Mouse (Mus musculus) hindbrain, embryonic 10.5 days (tissue): ENCODE measurements at regions not wholly inside any gene's neighbourhood (a gene's known extent, or its start where the extent isn't known, plus 50 kb on each side); places are given as distances from the start of the nearest gene placed in this dataset.
"Not testable (repeated sequence)": the region's sequence is repeated elsewhere in the genome, so short reads cannot be mapped to it uniquely, and the experiment has no call there.

Experiments
- DNase-seq: peaks from one replicate; pipeline ENCODE4 v3.0.0-alpha.2; 2017; ENCODE audit warnings: low spot score
- H3K27ac ChIP-seq: fragments of 300-500 bp; sonication (generic); 2 replicates; pipeline ENCODE4 v1.5.1; 2016; ENCODE audit warnings: mild to moderate bottlenecking, moderate library complexity
- H3K27me3 ChIP-seq: fragments of 300-500 bp; sonication (generic); 2 replicates; pipeline ENCODE4 v1.6.1; 2016; ENCODE audit warnings: mild to moderate bottlenecking; ENCODE audit not compliant: poor library complexity, insufficient read depth, severe bottlenecking
- H3K36me3 ChIP-seq: fragments of 300-500 bp; sonication (generic); 2 replicates; pipeline ENCODE4 v1.6.1; 2016; ENCODE audit warnings: mild to moderate bottlenecking, moderate library complexity
- H3K4me1 ChIP-seq: fragments of 300-500 bp; sonication (generic); replicated peaks from 2 replicates; pipeline ENCODE4 v1.6.1; 2016; ENCODE audit warnings: mild to moderate bottlenecking
- H3K4me3 ChIP-seq: fragments of 300-500 bp; sonication (generic); 2 replicates; pipeline ENCODE4 v1.5.1; 2016; ENCODE audit warnings: mild to moderate bottlenecking, moderate library complexity
- H3K9me3 ChIP-seq: fragments of 300-500 bp; sonication (generic); 2 replicates; pipeline ENCODE4 v1.6.1; 2016; ENCODE audit warnings: mild to moderate bottlenecking, moderate library complexity
- WGBS: fragments of 180-500 bp; shearing (Covaris S2); methylation state at CpG from one replicate; pipeline ENCODE4 v1.1.7; 2016; 5-methylcytosine and 5-hydroxymethylcytosine counted together

DNA sequence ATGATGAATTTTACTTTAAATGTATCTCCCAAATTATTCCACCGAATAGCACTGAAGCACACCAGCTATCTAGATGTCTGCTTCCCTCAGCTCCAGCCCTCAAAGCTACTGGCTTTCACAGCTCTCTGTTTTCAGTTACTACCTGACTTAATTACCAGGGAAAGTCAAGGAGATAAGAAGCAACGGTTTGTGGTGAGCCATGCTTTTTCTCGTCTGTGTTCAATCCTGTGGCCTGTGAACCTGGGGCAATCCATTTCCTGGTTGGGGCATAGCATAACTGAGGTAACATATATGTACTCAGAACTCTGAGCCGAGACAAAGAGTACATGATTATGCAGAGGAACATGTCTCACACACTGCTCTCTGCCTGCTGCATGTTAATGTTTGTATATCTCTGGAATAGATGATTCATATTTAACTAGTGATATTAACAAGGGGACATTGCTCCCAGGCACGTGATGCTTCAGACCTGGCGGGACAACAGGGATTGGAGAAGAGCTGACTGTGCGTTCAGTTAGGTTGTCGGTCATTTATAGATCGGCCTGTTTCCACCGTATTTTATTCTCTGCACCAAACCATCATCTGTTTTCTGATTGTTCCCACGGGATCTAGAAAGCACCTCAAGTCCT lies 453.3 kb downstream of the Dad1 start:
- no peaks in the 10 kb centered on the region for H3K27me3 ChIP-seq
- no peak for DNase-seq

DNA sequence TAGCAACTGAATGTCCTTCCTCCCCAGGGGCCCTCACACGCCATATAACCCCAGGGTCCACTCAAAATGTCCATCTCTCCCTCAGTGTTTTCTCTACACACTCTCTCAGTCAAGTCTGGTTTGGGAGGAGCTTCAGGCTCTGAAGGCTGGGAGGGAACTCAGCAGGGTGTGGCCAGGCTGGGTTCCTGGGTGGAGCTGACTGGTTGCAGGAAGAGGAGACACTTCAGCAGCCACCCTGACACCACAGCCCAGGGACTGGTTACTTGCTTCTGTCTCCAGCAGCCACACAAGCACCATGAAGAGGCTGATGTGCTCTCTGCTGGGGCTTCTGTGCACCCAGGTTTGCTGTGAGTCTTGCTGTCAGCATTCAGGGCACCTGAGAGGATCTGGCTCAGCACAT lies 458.7 kb downstream of the Dad1 start:
- 58% methylated on average over 1 of the region's 1 CpGs for WGBS
- H3K27ac ChIP-seq, H3K4me1 ChIP-seq, H3K9me3 ChIP-seq, H3K4me3 ChIP-seq, DNase-seq, H3K36me3 ChIP-seq, H3K27me3 ChIP-seq: not testable (repeated sequence)

More for the DNA sequence above, 453.3 kb downstream of the Dad1 start:
- no peak overlapping the region for H3K4me3 ChIP-seq
- no peaks in the 10 kb centered on the region for H3K9me3 ChIP-seq
- peaks cover 3% of the 10 kb centered on the region; the same call in 1 of the 2 replicates for H3K4me1 ChIP-seq
- H3K36me3 ChIP-seq, result no peaks in the 10 kb centered on the region
- 90% methylated on average over 11 of the region's 11 CpGs for WGBS
- no peak overlapping the region for H3K27ac ChIP-seq

DNA sequence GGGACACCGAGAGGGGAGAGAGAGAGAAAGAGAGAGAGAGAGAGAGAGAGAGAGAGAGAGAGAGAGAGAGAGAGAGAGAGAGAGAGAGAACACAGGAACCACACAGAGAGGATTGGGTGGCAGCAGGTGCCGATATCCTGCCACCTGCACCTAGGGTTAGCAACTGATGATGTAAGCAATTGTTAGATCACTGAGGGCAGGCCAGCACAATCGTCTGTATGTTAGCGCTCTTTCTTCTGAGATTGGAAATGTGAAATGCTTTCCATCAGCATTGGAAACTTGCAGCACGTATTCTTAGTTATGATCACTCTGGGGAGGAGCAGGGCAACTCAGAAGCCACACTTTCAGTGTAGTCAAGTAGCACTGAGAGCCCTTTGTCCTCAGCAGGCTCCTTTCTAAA lies 459.4 kb downstream of the Dad1 start:
- no peak overlapping the region for H3K27ac ChIP-seq
- 87% methylated on average over 5 of the region's 5 CpGs for WGBS
- H3K4me1 ChIP-seq, result peaks cover 8% of the 10 kb centered on the region; the same call in 1 of the 2 replicates
- H3K9me3 ChIP-seq, result no peaks in the 10 kb centered on the region
- H3K36me3 ChIP-seq, result no peaks in the 10 kb centered on the region
- H3K4me3 ChIP-seq, result no peak overlapping the region
- DNase-seq, result no peak
- H3K27me3 ChIP-seq, result no peaks in the 10 kb centered on the region

DNA sequence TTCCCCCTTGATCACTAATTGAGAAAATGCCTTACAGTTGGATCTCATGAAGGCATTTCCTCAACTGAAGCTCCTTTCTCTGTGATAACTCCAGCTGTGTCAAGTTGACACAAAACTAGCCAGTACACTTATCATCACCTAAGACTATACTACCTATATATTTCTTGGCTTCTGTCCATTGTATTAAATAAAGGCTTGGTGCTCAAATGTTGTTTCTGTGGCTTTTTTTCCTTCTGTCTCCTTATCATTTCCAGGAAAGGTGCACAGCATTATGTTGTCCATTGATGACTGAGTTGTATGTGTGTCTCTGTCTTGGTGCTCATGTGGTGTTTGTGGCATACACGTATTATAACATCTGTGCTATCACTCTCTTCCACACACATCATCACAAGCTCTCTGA lies 461.5 kb downstream of the Dad1 start:
- not testable (repeated sequence) for H3K4me1 ChIP-seq, H3K4me3 ChIP-seq, H3K27me3 ChIP-seq, H3K27ac ChIP-seq, H3K36me3 ChIP-seq, DNase-seq, H3K9me3 ChIP-seq
- 80% methylated on average over 1 of the region's 1 CpGs for WGBS

DNA sequence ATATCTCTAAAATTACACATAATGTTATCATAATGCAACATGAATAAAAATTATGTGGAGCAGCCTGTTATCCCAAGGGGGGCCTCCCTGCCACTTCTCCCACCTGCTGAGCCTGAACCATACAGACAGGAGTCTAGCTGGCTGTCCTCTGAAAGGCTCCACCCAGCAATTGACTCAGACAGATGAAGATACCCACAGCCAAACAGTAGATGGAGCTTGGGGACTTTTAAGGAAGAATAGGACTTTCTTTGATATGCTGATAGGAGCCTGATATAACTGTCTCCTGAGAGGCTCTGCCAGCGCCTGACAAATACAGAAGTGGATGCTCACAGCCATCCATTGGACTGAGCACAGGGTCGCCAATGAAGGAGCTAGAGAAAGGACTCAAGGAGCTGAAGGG lies 468.4 kb downstream of the Dad1 start:
- 79% methylated on average over 2 of the region's 2 CpGs for WGBS
- H3K4me1 ChIP-seq, H3K4me3 ChIP-seq, H3K36me3 ChIP-seq, H3K9me3 ChIP-seq, DNase-seq, H3K27ac ChIP-seq, H3K27me3 ChIP-seq: not testable (repeated sequence)

DNA sequence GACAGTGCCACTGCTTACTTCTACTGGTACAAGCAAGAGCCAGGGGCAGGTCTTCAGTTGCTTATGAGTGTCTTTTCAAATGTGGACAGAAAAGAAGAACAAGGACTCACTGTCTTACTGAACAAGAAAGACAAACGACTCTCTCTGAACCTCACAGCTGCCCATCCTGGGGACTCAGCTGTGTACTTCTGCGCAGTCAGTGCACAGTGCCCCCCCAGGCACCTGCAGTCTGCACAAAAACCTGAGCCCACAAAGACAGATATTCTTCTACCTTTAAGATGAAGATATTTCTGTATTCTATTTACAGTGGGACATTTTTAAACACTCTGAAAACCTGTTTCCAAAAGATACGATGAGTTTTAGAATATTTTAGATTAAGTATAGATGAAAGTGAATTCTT lies 476.5 kb downstream of the Dad1 start:
- H3K4me1 ChIP-seq, result no peaks in the 10 kb centered on the region
- DNase-seq, result no peak
- H3K27ac ChIP-seq, result no peak overlapping the region
- WGBS, result 79% methylated on average over 3 of the region's 3 CpGs
- H3K27me3 ChIP-seq, result no peaks in the 10 kb centered on the region
- H3K4me3 ChIP-seq, result no peak overlapping the region
- no peaks in the 10 kb centered on the region for H3K36me3 ChIP-seq
- H3K9me3 ChIP-seq, result no peaks in the 10 kb centered on the region

DNA sequence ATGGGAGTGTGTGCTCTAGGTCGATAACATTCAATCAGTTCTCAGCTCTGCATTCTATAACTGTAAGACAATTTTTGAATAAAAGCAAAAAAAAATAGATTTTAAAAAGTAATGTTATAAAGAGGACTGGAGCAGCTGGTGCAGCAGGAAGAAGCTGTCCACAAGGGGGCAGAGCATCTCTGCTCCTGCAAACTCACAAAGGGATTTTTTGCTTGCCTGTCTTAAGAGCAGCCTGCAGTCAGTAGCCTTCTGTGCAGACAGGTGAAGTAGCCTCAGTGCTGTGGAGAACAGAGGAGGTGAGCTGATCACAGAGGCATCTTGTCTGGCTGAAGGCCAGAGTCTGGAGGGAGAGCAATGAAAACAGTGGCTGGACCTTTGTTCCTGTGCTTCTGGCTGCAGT lies 477.2 kb downstream of the Dad1 start:
- WGBS, result 67% methylated on average over 1 of the region's 1 CpGs
- not testable (repeated sequence) for H3K4me1 ChIP-seq, H3K27me3 ChIP-seq, H3K36me3 ChIP-seq, H3K9me3 ChIP-seq, H3K4me3 ChIP-seq, H3K27ac ChIP-seq
- DNase-seq, result peak; percentile 34

DNA sequence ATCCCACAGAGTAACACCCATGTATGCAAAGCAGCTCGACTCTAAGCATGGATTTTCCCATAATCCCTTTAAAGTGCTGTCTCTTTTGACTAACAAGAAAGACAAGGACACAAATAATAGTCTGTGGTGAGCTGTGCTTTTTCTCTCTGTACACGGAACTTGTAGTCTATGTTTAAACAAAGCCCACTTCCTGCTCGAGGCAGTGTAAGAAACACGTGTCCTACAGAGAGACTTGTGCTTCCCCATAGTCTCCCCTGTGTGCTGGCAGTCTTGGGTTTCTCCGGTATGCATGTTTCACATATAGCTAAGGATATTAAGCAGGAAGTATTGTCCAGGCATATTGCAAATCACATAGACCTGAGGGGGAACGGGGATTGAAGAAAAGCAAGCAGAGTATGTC lies 487.4 kb downstream of the Dad1 start:
- WGBS, result 85% methylated on average over 6 of the region's 6 CpGs
- not testable (repeated sequence) for H3K27me3 ChIP-seq, H3K4me1 ChIP-seq, DNase-seq, H3K4me3 ChIP-seq, H3K36me3 ChIP-seq, H3K27ac ChIP-seq, H3K9me3 ChIP-seq

DNA sequence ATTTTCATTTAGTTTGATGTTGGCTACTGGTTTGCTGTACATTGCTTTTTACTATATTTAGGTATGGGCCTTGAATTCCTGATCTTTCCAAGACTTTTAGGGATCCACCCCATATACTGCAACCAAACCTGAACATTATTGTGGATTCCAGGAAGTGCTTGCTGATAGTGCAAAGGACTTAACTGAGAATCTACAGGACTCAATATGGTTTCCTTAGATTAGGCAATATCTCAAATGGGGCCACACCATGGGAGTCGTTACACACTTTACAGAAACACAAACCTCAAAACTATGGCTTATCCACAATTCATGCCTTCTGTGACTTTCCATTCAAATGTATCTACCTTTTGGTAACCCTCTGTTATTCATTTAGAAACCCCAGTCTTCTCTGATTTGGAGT lies 488.0 kb downstream of the Dad1 start:
- not testable (repeated sequence) for H3K4me3 ChIP-seq, H3K4me1 ChIP-seq, DNase-seq, H3K27ac ChIP-seq, H3K9me3 ChIP-seq, H3K27me3 ChIP-seq, H3K36me3 ChIP-seq
- WGBS, result 91% methylated on average over 1 of the region's 1 CpGs

DNA sequence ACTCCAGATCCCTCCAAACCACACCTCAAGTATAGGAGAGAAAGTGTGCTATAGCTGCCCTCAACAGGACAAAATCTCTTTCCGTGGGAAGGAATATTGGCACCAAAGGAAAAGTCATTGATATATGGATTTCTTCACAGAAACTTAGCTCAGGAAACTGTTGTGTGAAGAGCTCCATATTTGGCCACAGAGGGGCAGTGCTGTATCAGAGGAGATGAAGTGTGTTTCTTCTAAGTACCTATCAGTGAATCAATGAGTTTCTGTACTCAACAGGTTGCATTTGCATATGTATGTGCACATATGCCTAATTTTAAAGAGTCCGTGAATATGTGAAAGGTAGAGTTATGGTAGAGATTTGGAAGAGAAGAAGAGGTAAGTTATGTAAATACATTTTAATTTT lies 493.3 kb downstream of the Dad1 start:
- not testable (repeated sequence) for H3K36me3 ChIP-seq, H3K27me3 ChIP-seq, H3K27ac ChIP-seq, H3K9me3 ChIP-seq, DNase-seq, H3K4me3 ChIP-seq, H3K4me1 ChIP-seq
- WGBS, result 78% methylated on average over 2 of the region's 2 CpGs

DNA sequence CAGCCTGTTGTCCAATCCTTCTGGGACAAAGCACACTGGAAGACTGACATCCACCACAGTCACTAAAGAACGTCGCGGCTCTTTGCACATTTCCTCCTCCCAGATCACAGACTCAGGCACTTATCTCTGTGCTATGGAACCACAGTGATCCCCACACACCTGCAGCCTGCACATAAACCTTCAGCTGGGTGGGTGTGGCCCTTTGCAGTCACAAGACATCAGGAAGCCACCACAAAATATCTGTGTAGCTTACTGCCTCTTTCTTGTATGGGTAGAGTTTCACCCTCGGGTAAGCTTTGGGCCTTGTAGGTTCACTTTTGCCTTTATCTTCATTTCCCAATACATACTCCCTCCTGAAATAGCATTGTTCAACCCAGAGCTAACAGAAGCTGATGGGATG lies 496.1 kb downstream of the Dad1 start:
- H3K27me3 ChIP-seq, DNase-seq, H3K9me3 ChIP-seq, H3K36me3 ChIP-seq, H3K4me1 ChIP-seq, H3K27ac ChIP-seq, H3K4me3 ChIP-seq: not testable (repeated sequence)
- 70% methylated on average over 4 of the region's 4 CpGs for WGBS

DNA sequence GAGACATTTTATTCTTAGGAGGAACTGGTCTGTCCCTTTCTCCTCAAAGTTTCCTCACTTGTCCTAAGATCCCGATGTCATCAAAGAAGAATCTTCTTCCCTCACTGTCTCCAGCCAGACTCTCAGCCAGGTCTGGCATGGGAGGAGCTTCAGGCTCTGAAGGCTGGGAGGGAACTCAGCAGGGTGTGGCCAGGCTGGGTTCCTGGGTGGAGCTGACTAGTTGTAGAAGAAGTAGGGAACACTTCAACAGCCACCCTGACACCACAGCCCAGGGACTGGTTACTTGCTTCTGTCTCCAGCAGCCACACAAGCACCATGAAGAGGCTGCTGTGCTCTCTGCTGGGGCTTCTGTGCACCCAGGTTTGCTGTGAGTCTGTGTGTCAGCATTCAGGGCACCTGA lies 496.8 kb downstream of the Dad1 start:
- H3K9me3 ChIP-seq, H3K36me3 ChIP-seq, H3K27ac ChIP-seq, DNase-seq, H3K27me3 ChIP-seq, H3K4me3 ChIP-seq, H3K4me1 ChIP-seq: not testable (repeated sequence)
- WGBS, result no CpG with 5 or more reads among the region's 1 CpGs

DNA sequence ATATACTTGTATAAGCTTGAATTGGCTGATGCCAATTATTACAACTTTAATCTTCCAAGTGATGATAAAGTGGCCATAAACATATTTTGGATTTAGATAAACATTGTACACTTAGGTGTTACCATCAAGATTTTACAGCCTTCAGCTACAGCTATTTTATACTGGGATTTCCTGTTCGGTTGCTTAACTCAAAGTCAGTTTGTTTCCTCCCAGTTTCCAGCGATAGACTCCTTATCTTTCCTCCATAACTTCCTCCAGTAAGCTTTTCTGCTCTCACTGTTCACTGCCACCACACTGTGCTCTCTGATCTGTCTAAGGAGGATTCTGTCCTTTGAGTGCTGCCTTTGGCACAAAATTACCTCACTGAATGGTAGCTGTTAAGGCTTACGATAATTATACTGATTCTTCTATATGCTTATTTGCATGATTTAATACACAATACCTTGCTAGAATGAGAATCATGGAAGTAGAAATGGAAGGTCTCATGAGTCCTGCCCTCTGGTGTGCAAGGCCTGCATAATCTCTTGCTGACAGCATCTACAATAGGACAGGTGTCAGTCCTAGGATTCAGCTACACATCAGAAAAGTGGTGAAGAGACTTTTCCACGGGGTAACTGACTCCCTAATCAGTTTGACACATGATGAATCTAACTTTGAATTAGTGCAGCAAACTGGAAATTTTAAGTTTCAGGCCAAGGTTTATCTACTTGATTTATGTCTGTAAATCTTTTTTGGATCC lies 503.0 kb downstream of the Dad1 start:
- Histone ChIP-seq H3K27me3 (no peaks in the 10 kb centered on the region), H3K27ac (no peak overlapping the region), H3K9me3 (no peaks in the 10 kb centered on the region), H3K4me3 (no peak overlapping the region), H3K36me3 (no peaks in the 10 kb centered on the region), H3K4me1 (no peaks in the 10 kb centered on the region)
- no peak for DNase-seq
- 80% methylated on average over 4 of the region's 4 CpGs for WGBS

DNA sequence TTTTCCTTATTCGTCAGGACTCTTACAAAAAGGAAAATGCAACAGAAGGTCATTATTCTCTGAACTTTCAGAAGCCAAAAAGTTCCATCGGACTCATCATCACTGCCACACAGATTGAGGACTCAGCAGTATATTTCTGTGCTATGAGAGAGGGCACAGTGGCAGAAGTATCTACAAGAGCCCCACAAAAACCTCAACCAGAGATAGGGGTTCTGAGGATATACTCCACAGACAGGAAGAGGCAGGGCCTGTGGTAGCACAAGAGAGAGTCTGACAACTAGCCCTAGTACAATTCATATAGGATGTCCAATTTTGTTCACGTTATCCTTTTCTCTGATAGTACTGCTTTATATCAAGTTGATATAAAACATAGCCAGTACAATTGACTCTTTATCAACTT lies 510.4 kb downstream of the Dad1 start:
- not testable (repeated sequence) for H3K9me3 ChIP-seq, H3K4me3 ChIP-seq, H3K27ac ChIP-seq, H3K4me1 ChIP-seq, H3K27me3 ChIP-seq, H3K36me3 ChIP-seq, DNase-seq
- 87% methylated on average over 3 of the region's 3 CpGs for WGBS
